Mouse (Mus musculus) adrenal gland, postnatal 25 days (tissue): ENCODE data around the gene Pdgfc. TPM values are rescaled to one million over a fixed set of nuclear protein-coding genes. Genes with fewer than 3 reads are reported as not detected.
"Not testable (repeated sequence)": the region's sequence is repeated elsewhere in the genome, so short reads cannot be mapped to it uniquely, and the experiment has no call there.

ENCODE experiments used
- DNase-seq: peaks from one replicate; pipeline ENCODE4 v3.0.0; 2021; ENCODE audit warnings: mixed read lengths
- total RNA-seq: library from RNA; stranded (reverse); gene quantifications from 2 replicates; pipeline ENCODE4 v1.2.3, GENCODE M21; 2021

Pdgfc gene
- total RNA-seq, 1 experiment from 2014 or later, result 7.9 TPM

- DNase-seq, result no peak
These were observed 10.7 kb downstream of the Pdgfc start for GRCm38 (mm10) chr3:81046652-81047607.

- no peak for DNase-seq
These were observed 15.3 kb downstream of the Pdgfc start for GRCm38 (mm10) chr3:81051522-81051921.

- DNase-seq, result no peak
These were observed 16.2 kb downstream of the Pdgfc start for GRCm38 (mm10) chr3:81052422-81052821.

GRCm38 (mm10) chr3:81054074-81054473, 17.9 kb downstream of the Pdgfc start:
- no peak for DNase-seq

GRCm38 (mm10) chr3:81057719-81058118, 21.5 kb downstream of the Pdgfc start:
- no peak for DNase-seq

- no peak for DNase-seq
These were observed 22.4 kb downstream of the Pdgfc start for GRCm38 (mm10) chr3:81058527-81059031.

- no peak for DNase-seq
These were observed 32.3 kb downstream of the Pdgfc start for GRCm38 (mm10) chr3:81068550-81068949.

- DNase-seq, result no peak
These were observed 64.9 kb downstream of the Pdgfc start for GRCm38 (mm10) chr3:81101136-81101535.

GRCm38 (mm10) chr3:81102158-81102876, 66.1 kb downstream of the Pdgfc start:
- DNase-seq, result no peak

- no peak for DNase-seq
These were observed 66.7 kb downstream of the Pdgfc start for GRCm38 (mm10) chr3:81102877-81103420.

GRCm38 (mm10) chr3:81107515-81107914, 71.3 kb downstream of the Pdgfc start:
- DNase-seq, result no peak

- DNase-seq, result no peak
These were observed 74.8 kb downstream of the Pdgfc start for GRCm38 (mm10) chr3:81110968-81111367.

GRCm38 (mm10) chr3:81112892-81113291, 76.7 kb downstream of the Pdgfc start:
- DNase-seq, result no peak

- no peak for DNase-seq
These were observed 84.4 kb downstream of the Pdgfc start for GRCm38 (mm10) chr3:81120664-81121063.

GRCm38 (mm10) chr3:81121731-81122130, 85.5 kb downstream of the Pdgfc start:
- no peak for DNase-seq

- no peak for DNase-seq
These were observed 87.2 kb downstream of the Pdgfc start for GRCm38 (mm10) chr3:81123461-81123860.

- DNase-seq, result no peak
These were observed 90.8 kb downstream of the Pdgfc start for GRCm38 (mm10) chr3:81127013-81127412.

GRCm38 (mm10) chr3:81136985-81137384, 100.8 kb downstream of the Pdgfc start:
- no peak for DNase-seq

- DNase-seq, result not testable (repeated sequence)
These were observed 101.8 kb downstream of the Pdgfc start for GRCm38 (mm10) chr3:81138030-81138429.

GRCm38 (mm10) chr3:81143730-81144129, 107.5 kb downstream of the Pdgfc start:
- no peak for DNase-seq

- DNase-seq, result no peak
These were observed 112.9 kb downstream of the Pdgfc start for GRCm38 (mm10) chr3:81149109-81149521.

- no peak for DNase-seq
These were observed 114.0 kb downstream of the Pdgfc start for GRCm38 (mm10) chr3:81150228-81150627.

- DNase-seq, result no peak
These were observed 118.2 kb downstream of the Pdgfc start for GRCm38 (mm10) chr3:81154420-81154819.
